Mouse (Mus musculus): ENCODE data around the gene Phactr1. TPM values are rescaled to one million over a fixed set of nuclear protein-coding genes. Genes with fewer than 3 reads are reported as not detected.

Phactr1 gene
- 0.26 TPM for polyA plus RNA-seq (2014; fragmentation: Illumina TruSeq; extraction: RNeasy Lipid Tissue Mini Kit (QIAGEN cat#74804); ENCODE audit: low read depth, low replicate concordance)

GRCm38 (mm10) chr13:42680391-42680994 is at the start of gene Phactr1:
Phactr1 (plus strand) TSS chr13:42680623.

GRCm38 (mm10) chr13:43171020-43171710 is 490.7 kb downstream of the Phactr1 start, which contains the start of gene Tbc1d7:
Tbc1d7 (minus strand) TSS chr13:43171501.

All from liver, adult 10 weeks (tissue).